Mouse (Mus musculus): Measurements from ENCODE around the gene Alox12. TPM values are rescaled to one million over a fixed set of nuclear protein-coding genes. Genes with fewer than 3 reads are reported as not detected.

Gene Alox12
- polyA plus RNA-seq, 1 experiment from 2014 or later: 5.0 TPM

DNA sequence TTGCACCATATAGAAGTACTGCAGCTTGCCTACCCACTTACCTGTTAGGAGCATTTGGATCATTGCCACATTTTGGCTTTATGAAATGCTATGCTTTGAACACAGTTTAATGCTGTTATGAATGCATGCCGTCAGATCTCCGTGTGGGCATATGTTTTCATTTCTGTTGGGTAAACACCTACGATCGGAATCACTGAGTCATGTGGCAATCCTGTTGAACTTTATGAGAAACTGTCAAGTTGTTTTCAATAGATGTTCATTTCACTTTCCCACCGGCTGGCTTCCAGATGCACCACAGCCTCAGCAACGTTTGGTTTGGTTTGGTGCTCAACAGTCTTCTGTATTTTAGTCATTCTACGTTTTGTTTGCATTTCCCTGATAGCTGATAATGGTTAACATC lies 16.5 kb upstream of the Alox12 start:
- no peaks in the 10 kb centered on the region for H3K4me1 ChIP-seq
- H3K27ac ChIP-seq: no peak overlapping the region
- no peak for DNase-seq (ENCODE audit: low spot score)
- H3K4me3 ChIP-seq: no peak overlapping the region
- H3K36me3 ChIP-seq: no peaks in the 10 kb centered on the region
- no peaks in the 10 kb centered on the region for H3K9me3 ChIP-seq
- WGBS: 79% methylated on average over 7 of the region's 7 CpGs
- no peaks in the 10 kb centered on the region for H3K27me3 ChIP-seq (ENCODE audit: insufficient read depth, poor library complexity, severe bottlenecking)

GRCm38 (mm10) chr11:70266405-70266804 lies 11.3 kb upstream of the Alox12 start:
- Histone ChIP-seq H3K9me3 (no peaks in the 10 kb centered on the region), H3K27me3 (ENCODE audit: insufficient read depth, poor library complexity, severe bottlenecking) (no peaks in the 10 kb centered on the region), H3K4me1 (peaks cover 9% of the 10 kb centered on the region; the same call in 1 of the 2 replicates), H3K36me3 (no peaks in the 10 kb centered on the region), H3K4me3 (no peak overlapping the region), H3K27ac (no peak overlapping the region)
- DNase-seq (ENCODE audit: low spot score): no peak
- 71% methylated on average over 1 of the region's 1 CpGs for WGBS

DNA sequence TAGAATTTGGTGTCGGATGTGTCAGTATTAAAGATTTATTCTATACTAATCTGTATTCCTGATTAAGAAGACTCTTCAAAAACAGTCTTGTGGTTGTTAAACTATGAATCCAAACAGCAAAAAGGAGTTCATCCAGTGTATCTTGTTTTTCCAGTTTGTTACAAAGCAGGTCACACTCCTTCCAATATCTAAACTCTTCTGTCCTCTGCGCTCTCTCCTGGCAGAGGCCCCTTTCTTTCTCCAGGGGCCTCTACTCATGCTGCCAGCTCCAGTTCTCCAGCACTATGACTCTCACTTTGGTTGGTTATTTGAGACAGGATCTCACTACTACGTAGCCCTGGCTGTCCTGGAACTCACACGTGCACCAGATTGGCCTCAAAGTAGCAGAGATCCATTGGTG lies 10.7 kb upstream of the Alox12 start:
- WGBS: 77% methylated on average over 4 of the region's 4 CpGs
- DNase-seq (ENCODE audit: low spot score): no peak
- Histone ChIP-seq H3K27ac (no peak overlapping the region), H3K27me3 (ENCODE audit: insufficient read depth, poor library complexity, severe bottlenecking) (no peaks in the 10 kb centered on the region), H3K9me3 (no peaks in the 10 kb centered on the region), H3K36me3 (no peaks in the 10 kb centered on the region), H3K4me1 (peaks cover 9% of the 10 kb centered on the region; the same call in 1 of the 2 replicates), H3K4me3 (no peak overlapping the region)

DNA sequence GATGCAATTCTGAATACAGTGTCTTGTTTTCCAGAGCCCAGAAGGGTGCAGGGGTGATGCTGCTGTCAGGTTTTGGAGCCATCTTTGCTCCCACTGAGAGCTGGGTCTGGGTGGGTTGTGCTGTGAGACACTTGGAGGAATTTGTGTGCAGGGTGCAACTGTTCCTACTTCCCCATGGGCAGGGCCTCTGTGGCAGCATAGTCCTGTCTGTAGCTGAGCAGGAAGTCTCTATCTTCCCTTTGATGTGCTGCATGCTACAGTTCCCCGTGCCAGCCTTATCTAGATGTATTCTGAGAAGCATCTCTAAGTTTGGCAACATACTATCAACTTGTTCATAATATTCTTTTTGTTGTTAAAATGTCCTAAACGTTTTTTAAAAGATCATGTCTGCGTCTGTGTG lies 10.1 kb upstream of the Alox12 start:
- peaks cover 9% of the 10 kb centered on the region; the same call in 1 of the 2 replicates for H3K4me1 ChIP-seq
- H3K9me3 ChIP-seq: no peaks in the 10 kb centered on the region
- H3K36me3 ChIP-seq: no peaks in the 10 kb centered on the region
- no peaks in the 10 kb centered on the region for H3K27me3 ChIP-seq (ENCODE audit: insufficient read depth, poor library complexity, severe bottlenecking)
- no peak overlapping the region for H3K4me3 ChIP-seq
- no peak for DNase-seq (ENCODE audit: low spot score)
- 48% methylated on average over 3 of the region's 3 CpGs for WGBS
- no peak overlapping the region for H3K27ac ChIP-seq

DNA sequence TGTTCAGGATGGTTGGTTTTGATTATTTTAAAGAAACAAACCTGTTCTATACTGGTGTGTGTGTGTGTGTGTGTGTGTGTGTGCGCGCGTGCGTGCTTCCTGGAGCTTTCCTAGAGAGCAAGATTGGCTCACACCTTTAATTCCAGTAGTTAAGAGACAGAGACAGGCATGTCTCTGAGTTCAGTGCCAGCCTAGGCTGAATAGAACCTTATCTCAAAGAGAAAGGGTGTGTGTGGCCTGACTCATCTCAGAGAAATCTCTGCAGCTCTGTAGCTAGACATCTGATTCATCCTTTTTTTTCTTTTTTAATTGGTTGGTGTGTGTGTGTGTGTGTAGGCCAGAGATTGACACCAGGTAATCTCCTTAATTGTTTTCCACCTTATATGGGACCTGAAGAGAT lies 3.9 kb upstream of the Alox12 start:
- no peaks in the 10 kb centered on the region for H3K9me3 ChIP-seq
- WGBS: 91% methylated on average over 4 of the region's 4 CpGs
- no peak for DNase-seq (ENCODE audit: low spot score)

DNA sequence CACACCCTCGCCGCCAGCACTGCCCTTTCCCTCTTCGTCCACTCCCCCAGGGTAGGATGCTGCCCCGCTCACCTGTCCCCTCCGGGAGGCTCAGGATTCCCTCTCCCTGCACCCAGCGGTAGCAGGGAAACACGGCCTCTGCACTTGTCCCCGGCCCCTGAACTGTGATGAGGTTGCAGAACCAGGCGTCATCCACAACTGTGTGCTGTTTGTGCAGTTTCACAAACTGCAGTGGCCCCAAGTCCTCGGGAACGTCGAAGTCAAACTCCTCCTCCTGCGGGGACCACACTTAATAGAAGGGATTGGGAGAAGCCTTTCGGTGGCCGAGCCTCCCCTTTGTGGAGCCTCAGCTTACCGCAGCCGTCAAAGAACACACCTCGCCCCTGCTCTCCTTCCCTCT lies 816 bp downstream of the Alox12 start:
- peaks cover 14% of the 10 kb centered on the region for H3K4me1 ChIP-seq
- peak overlapping the region; percentile 56 for H3K4me3 ChIP-seq
- peaks cover 65% of the 10 kb centered on the region for H3K27me3 ChIP-seq (ENCODE audit: insufficient read depth, poor library complexity, severe bottlenecking)
- no peak overlapping the region for H3K27ac ChIP-seq
- no peak for DNase-seq (ENCODE audit: low spot score)
- 10% methylated on average over 18 of the region's 18 CpGs for WGBS
- H3K9me3 ChIP-seq: no peaks in the 10 kb centered on the region
- no peaks in the 10 kb centered on the region for H3K36me3 ChIP-seq

More for the DNA sequence above, 3.9 kb upstream of the Alox12 start:
- Histone ChIP-seq H3K36me3 (no peaks in the 10 kb centered on the region), H3K4me1 (peaks cover 14% of the 10 kb centered on the region), H3K27ac (no peak overlapping the region), H3K27me3 (ENCODE audit: insufficient read depth, poor library complexity, severe bottlenecking) (peaks cover 24% of the 10 kb centered on the region), H3K4me3 (no peak overlapping the region)

- no peaks in the 10 kb centered on the region for H3K9me3 ChIP-seq
- H3K4me1 ChIP-seq: peaks cover 14% of the 10 kb centered on the region
- peaks cover 69% of the 10 kb centered on the region for H3K27me3 ChIP-seq (ENCODE audit: insufficient read depth, poor library complexity, severe bottlenecking)
- 63% methylated on average over 8 of the region's 8 CpGs for WGBS
- no peak for DNase-seq (ENCODE audit: low spot score)
- no peak overlapping the region for H3K4me3 ChIP-seq
- H3K27ac ChIP-seq: no peak overlapping the region
- no peaks in the 10 kb centered on the region for H3K36me3 ChIP-seq
Measured at GRCm38 (mm10) chr11:70251853-70252252, 3.3 kb downstream of the Alox12 start.

DNA sequence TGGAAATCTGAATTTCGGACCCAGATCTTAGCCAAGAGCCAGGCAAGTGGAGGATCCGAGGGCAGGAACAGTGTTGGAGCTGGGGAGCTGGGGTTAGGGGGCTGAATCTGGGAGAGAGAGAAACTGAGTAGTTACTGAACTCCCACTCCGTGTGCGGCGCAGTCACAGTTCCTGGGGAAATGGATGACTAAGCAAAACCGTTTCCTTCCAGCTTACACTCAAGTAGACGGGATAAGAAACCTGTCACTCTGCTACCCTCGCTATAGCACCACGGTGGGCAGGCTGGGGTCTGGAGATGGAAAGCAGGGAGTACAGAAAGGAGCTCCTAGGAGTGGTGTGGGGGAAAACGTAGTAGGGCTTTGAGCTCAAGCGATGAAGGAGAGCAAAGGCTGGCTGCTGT lies 5.0 kb downstream of the Alox12 start:
- Histone ChIP-seq H3K27me3 (ENCODE audit: insufficient read depth, poor library complexity, severe bottlenecking) (peaks cover 66% of the 10 kb centered on the region), H3K4me1 (peaks cover 11% of the 10 kb centered on the region)
- 56% methylated on average over 11 of the region's 11 CpGs for WGBS

GRCm38 (mm10) chr11:70247136-70247845 lies 7.9 kb downstream of the Alox12 start:
- Histone ChIP-seq H3K27me3 (ENCODE audit: insufficient read depth, poor library complexity, severe bottlenecking) (peaks cover 44% of the 10 kb centered on the region), H3K9me3 (no peaks in the 10 kb centered on the region), H3K27ac (no peak overlapping the region), H3K4me1 (no peaks in the 10 kb centered on the region), H3K36me3 (no peaks in the 10 kb centered on the region), H3K4me3 (no peak overlapping the region)
- DNase-seq (ENCODE audit: low spot score): no peak
- 52% methylated on average over 9 of the region's 9 CpGs for WGBS

More for the DNA sequence above, 5.0 kb downstream of the Alox12 start:
- Histone ChIP-seq H3K36me3 (no peaks in the 10 kb centered on the region), H3K4me3 (no peak overlapping the region), H3K27ac (no peak overlapping the region), H3K9me3 (no peaks in the 10 kb centered on the region)
- DNase-seq (ENCODE audit: low spot score): no peak

DNA sequence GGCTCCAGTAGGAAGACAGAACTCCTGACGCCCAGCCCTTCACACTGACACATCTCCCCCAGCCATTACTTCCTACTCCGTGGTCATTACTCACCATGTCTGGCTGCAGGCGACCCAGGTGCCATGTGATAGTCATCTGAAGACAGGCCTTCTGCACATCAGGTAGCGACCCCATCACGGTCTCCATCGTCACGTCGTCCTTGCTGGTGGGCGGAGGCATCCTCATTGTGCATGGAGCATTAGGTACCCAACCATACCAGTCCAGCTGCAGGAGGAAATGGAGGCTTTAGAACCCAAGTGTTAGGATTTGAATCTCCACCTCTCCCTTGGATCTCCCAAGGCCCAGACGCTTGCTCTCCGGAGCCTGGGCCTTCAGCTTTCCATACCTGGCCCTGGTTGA lies 12.6 kb downstream of the Alox12 start:
- Histone ChIP-seq H3K4me3 (no peak overlapping the region), H3K4me1 (peaks cover 19% of the 10 kb centered on the region), H3K27me3 (ENCODE audit: insufficient read depth, poor library complexity, severe bottlenecking) (peaks cover 20% of the 10 kb centered on the region; the same call in 1 of the 2 replicates), H3K27ac (no peak overlapping the region), H3K9me3 (no peaks in the 10 kb centered on the region), H3K36me3 (no peaks in the 10 kb centered on the region)
- no peak for DNase-seq (ENCODE audit: low spot score)
- 70% methylated on average over 11 of the region's 11 CpGs for WGBS

GRCm38 (mm10) chr11:70239541-70240279 lies 15.4 kb downstream of the Alox12 start, which contains the start of the genes Gm21988 and Rnasek:
TSS of gene Gm21988 (minus strand) at chr11:70239830.
TSS of gene Rnasek (minus strand) at chr11:70239842.
- H3K4me3 ChIP-seq: peak within 1 kb of the TSS; percentile 92
- DNase-seq (ENCODE audit: low spot score): peak; percentile 91
- H3K27me3 ChIP-seq (ENCODE audit: insufficient read depth, poor library complexity, severe bottlenecking): peaks cover 2% of the 10 kb centered on the region; the same call in 1 of the 2 replicates
- no peaks in the 10 kb centered on the region for H3K9me3 ChIP-seq
- under 1% methylated on average over 31 of the region's 35 CpGs for WGBS
- peak within 1 kb of the TSS; percentile 97 for H3K27ac ChIP-seq
- H3K36me3 ChIP-seq: peaks cover 13% of the 10 kb centered on the region
- H3K4me1 ChIP-seq: peaks cover 42% of the 10 kb centered on the region

- Histone ChIP-seq H3K27me3 (ENCODE audit: insufficient read depth, poor library complexity, severe bottlenecking) (no peaks in the 10 kb centered on the region), H3K4me1 (peaks cover 50% of the 10 kb centered on the region), H3K9me3 (no peaks in the 10 kb centered on the region), H3K4me3 (peak overlapping the region; percentile 92), H3K36me3 (peaks cover 16% of the 10 kb centered on the region), H3K27ac (peak overlapping the region; percentile 97)
- 12% methylated on average over 23 of the region's 23 CpGs for WGBS
- peak; percentile 77 for DNase-seq (ENCODE audit: low spot score)
Measured at GRCm38 (mm10) chr11:70238591-70239440, 16.3 kb downstream of the Alox12 start.
